Mouse (Mus musculus): ENCODE data around the gene Olfr10. TPM values are rescaled to one million over a fixed set of nuclear protein-coding genes. Genes with fewer than 3 reads are reported as not detected.

The Olfr10 gene
- not detected in 2 replicates for polyA plus RNA-seq (2012; ENCODE audit: insufficient read depth, low replicate concordance)

GRCm38 (mm10) chr11:49304441-49304840 lies at the start of gene Olfr10:
TSS of gene Olfr10 (plus strand) at chr11:49304741.
- no peak within 1 kb of the TSS for H3K4me3 ChIP-seq (replicated peaks)

DNA sequence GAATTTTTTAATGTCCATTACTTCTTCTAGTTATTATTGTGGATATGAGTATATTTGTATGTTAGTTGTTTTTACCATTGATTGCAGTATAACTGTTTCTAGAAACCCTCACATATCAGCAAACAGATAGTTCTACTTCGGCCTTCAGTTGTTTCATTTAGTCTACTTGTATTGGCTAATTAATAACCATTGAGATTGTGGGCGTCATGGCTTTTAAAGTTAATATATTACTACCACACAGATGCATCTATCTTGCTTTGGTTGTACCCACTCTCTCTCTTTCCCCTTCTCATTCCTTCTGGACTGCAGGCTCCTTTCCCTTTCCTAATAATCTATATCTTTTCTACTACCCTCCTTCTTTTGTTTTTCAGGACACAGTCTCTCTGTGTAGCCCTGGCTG lies 45.2 kb upstream of the Olfr10 start:
- H3K9me3 ChIP-seq = no peaks in the 10 kb centered on the region
- H3K4me1 ChIP-seq = peaks cover 73% of the 10 kb centered on the region
- H3K4me3 ChIP-seq (replicated peaks) = no peak overlapping the region
- H3K27me3 ChIP-seq (replicated peaks) = no peaks in the 10 kb centered on the region
- peaks cover 94% of the 10 kb centered on the region for H3K36me3 ChIP-seq (replicated peaks; ENCODE audit: low read length)
- TF ChIP-seq GATA1 (IDR thresholded peaks at IDR 0.05; ENCODE audit: borderline replicate concordance, low read length) = no peak
- no peak for TF ChIP-seq FLI1 (IDR thresholded peaks at IDR 0.05; ENCODE audit: low read length)

More at GRCm38 (mm10) chr11:49304441-49304840, at the start of gene Olfr10:
- TF ChIP-seq FLI1 (IDR thresholded peaks at IDR 0.05; ENCODE audit: low read length) (no peak), GATA1 (IDR thresholded peaks at IDR 0.05; ENCODE audit: borderline replicate concordance, low read length) (no peak)
- Histone ChIP-seq H3K36me3 (replicated peaks; ENCODE audit: low read length) (no peaks in the 10 kb centered on the region), H3K27me3 (replicated peaks) (no peaks in the 10 kb centered on the region), H3K4me1 (peaks cover 7% of the 10 kb centered on the region), H3K9me3 (peaks cover 13% of the 10 kb centered on the region; the same call in 1 of the 2 replicates)

DNA sequence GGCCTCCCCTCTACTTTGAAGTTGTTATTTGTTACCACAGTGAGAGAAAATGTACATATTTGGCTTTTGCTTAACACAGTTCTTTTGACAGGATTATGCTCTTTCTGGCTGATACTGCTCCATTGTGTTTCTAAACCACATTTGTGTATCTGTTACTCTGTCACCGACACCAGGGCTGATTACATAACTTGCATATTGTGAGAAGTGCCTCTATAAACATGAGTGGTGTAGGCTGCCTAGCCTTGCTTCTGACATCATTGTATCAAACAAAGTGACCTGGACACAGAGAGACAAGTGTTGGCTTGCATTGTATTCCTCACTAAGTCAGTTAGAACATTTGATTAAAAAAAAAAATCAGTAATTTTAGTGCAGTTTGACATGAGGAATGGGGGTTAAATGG lies 44.7 kb upstream of the Olfr10 start:
- Histone ChIP-seq H3K4me3 (replicated peaks) (no peak overlapping the region), H3K36me3 (replicated peaks; ENCODE audit: low read length) (peaks cover 94% of the 10 kb centered on the region), H3K9me3 (no peaks in the 10 kb centered on the region), H3K4me1 (peaks cover 73% of the 10 kb centered on the region), H3K27me3 (replicated peaks) (no peaks in the 10 kb centered on the region)
- TF ChIP-seq FLI1 (IDR thresholded peaks at IDR 0.05; ENCODE audit: low read length) (no peak), GATA1 (IDR thresholded peaks at IDR 0.05; ENCODE audit: borderline replicate concordance, low read length) (no peak)

DNA sequence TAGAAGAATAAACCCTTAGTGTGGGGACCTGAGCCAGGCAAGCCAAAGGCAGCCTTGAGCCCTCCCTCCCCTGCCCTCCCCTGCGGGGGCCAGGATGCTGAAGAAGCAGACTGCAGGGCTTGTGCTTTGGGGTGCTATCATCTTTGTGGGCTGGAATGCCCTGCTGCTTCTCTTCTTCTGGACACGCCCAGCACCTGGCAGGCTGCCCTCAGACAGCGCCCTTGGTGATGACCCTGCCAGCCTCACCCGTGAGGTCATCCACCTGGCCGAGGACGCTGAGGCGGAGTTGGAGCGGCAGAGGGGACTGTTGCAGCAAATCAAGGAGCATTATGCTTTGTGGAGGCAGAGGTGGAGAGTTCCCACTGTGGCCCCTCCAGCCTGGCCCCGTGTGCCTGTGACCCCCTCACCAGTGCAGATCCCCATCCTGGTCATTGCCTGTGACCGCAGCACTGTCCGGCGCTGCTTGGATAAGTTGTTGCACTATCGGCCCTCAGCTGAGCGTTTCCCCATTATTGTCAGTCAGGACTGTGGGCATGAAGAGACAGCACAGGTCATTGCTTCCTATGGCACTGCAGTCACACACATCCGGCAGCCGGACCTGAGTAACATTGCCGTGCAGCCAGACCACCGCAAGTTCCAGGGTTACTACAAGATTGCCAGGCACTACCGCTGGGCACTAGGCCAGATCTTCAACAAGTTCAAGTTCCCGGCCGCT lies 43.8 kb upstream of the Olfr10 start:
- H3K4me1 ChIP-seq = peaks cover 69% of the 10 kb centered on the region
- H3K9me3 ChIP-seq = no peaks in the 10 kb centered on the region
- H3K36me3 ChIP-seq (replicated peaks; ENCODE audit: low read length) = peaks cover 94% of the 10 kb centered on the region
- H3K4me3 ChIP-seq (replicated peaks) = no peak overlapping the region
- H3K27me3 ChIP-seq (replicated peaks) = no peaks in the 10 kb centered on the region
- no peak for TF ChIP-seq GATA1 (IDR thresholded peaks at IDR 0.05; ENCODE audit: borderline replicate concordance, low read length)
- no peak for TF ChIP-seq FLI1 (IDR thresholded peaks at IDR 0.05; ENCODE audit: low read length)

DNA sequence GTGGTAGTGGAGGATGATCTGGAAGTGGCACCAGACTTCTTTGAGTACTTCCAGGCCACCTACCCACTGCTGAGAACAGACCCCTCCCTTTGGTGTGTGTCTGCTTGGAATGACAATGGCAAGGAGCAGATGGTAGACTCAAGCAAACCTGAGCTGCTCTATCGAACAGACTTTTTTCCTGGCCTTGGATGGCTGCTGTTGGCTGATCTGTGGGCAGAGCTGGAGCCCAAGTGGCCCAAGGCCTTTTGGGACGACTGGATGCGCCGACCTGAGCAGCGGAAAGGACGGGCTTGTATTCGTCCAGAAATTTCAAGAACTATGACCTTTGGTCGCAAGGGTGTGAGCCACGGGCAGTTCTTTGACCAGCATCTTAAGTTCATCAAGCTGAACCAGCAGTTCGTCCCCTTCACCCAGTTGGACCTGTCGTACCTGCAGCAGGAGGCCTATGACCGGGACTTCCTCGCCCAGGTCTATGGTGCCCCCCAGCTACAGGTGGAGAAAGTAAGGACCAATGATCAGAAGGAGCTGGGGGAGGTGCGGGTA lies 43.2 kb upstream of the Olfr10 start:
- Histone ChIP-seq H3K36me3 (replicated peaks; ENCODE audit: low read length) (peaks cover 94% of the 10 kb centered on the region), H3K4me1 (peaks cover 69% of the 10 kb centered on the region), H3K4me3 (replicated peaks) (no peak overlapping the region), H3K27me3 (replicated peaks) (no peaks in the 10 kb centered on the region), H3K9me3 (no peaks in the 10 kb centered on the region)
- TF ChIP-seq FLI1 (IDR thresholded peaks at IDR 0.05; ENCODE audit: low read length) (no peak), GATA1 (IDR thresholded peaks at IDR 0.05; ENCODE audit: borderline replicate concordance, low read length) (no peak)

GRCm38 (mm10) chr11:49262286-49262685 lies 42.3 kb upstream of the Olfr10 start:
- H3K36me3 ChIP-seq (replicated peaks; ENCODE audit: low read length) = peaks cover 94% of the 10 kb centered on the region
- H3K4me3 ChIP-seq (replicated peaks) = no peak overlapping the region
- peaks cover 69% of the 10 kb centered on the region for H3K4me1 ChIP-seq
- no peak for TF ChIP-seq FLI1 (IDR thresholded peaks at IDR 0.05; ENCODE audit: low read length)
- TF ChIP-seq GATA1 (IDR thresholded peaks at IDR 0.05; ENCODE audit: borderline replicate concordance, low read length) = no peak
- no peaks in the 10 kb centered on the region for H3K9me3 ChIP-seq
- no peaks in the 10 kb centered on the region for H3K27me3 ChIP-seq (replicated peaks)

GRCm38 (mm10) chr11:49263149-49263548 lies 41.4 kb upstream of the Olfr10 start:
- Histone ChIP-seq H3K4me3 (replicated peaks) (no peak overlapping the region), H3K4me1 (peaks cover 78% of the 10 kb centered on the region), H3K9me3 (no peaks in the 10 kb centered on the region), H3K36me3 (replicated peaks; ENCODE audit: low read length) (peaks cover 96% of the 10 kb centered on the region), H3K27me3 (replicated peaks) (no peaks in the 10 kb centered on the region)
- TF ChIP-seq GATA1 (IDR thresholded peaks at IDR 0.05; ENCODE audit: borderline replicate concordance, low read length) = no peak
- no peak for TF ChIP-seq FLI1 (IDR thresholded peaks at IDR 0.05; ENCODE audit: low read length)

DNA sequence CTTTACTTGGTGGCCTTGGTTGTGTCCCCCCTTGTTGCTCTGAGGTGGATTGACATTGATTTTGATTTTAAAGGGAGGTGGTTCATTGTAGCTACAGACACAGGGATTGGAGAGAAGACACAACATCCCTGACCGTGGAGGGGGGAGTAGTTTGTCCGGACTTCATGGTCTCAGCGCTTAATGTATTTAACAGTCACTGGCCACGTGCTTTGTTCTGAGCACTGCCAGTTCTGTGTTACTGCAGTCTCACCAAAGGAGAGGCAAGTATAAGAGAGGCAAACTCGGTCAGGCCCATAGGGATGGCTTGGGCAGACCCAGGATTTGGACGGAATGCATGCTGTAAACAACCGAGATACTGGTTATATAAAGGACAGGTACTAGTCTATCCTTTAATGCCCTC lies 40.5 kb upstream of the Olfr10 start:
- H3K4me1 ChIP-seq = peaks cover 74% of the 10 kb centered on the region
- peaks cover 89% of the 10 kb centered on the region for H3K36me3 ChIP-seq (replicated peaks; ENCODE audit: low read length)
- H3K9me3 ChIP-seq = no peaks in the 10 kb centered on the region

DNA sequence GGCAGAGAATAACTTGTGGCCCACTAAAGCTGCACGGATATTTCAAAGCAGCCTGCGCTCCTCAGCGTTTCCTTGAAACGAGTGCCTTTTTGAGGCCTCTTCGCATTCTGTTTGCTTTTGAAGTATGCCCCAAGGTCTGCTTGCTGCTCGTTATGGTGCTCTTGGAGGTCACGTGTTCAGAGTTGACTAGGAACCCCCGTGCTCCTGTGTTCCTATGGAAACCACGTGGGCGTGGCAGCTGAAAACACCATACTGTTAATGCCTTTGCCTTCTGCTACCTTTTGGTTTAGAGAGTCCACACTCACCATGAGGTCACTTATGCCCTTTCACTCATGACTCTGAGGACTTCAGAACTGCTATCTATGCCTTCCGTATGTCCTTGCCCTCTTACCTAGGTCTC lies 39.9 kb upstream of the Olfr10 start:
- no peaks in the 10 kb centered on the region for H3K9me3 ChIP-seq
- peaks cover 86% of the 10 kb centered on the region for H3K36me3 ChIP-seq (replicated peaks; ENCODE audit: low read length)
- H3K27me3 ChIP-seq (replicated peaks) = no peaks in the 10 kb centered on the region
- H3K4me3 ChIP-seq (replicated peaks) = no peak overlapping the region
- no peak for TF ChIP-seq GATA1 (IDR thresholded peaks at IDR 0.05; ENCODE audit: borderline replicate concordance, low read length)
- TF ChIP-seq FLI1 (IDR thresholded peaks at IDR 0.05; ENCODE audit: low read length) = no peak
- H3K4me1 ChIP-seq = peaks cover 74% of the 10 kb centered on the region

More for the DNA sequence above, 40.5 kb upstream of the Olfr10 start:
- H3K4me3 ChIP-seq (replicated peaks) = no peak overlapping the region
- TF ChIP-seq FLI1 (IDR thresholded peaks at IDR 0.05; ENCODE audit: low read length) = no peak
- TF ChIP-seq GATA1 (IDR thresholded peaks at IDR 0.05; ENCODE audit: borderline replicate concordance, low read length) = no peak
- H3K27me3 ChIP-seq (replicated peaks) = no peaks in the 10 kb centered on the region

GRCm38 (mm10) chr11:49265101-49265500 lies 39.4 kb upstream of the Olfr10 start:
- H3K9me3 ChIP-seq = no peaks in the 10 kb centered on the region
- H3K27me3 ChIP-seq (replicated peaks) = no peaks in the 10 kb centered on the region
- H3K4me1 ChIP-seq = peaks cover 74% of the 10 kb centered on the region
- no peak for TF ChIP-seq FLI1 (IDR thresholded peaks at IDR 0.05; ENCODE audit: low read length)
- TF ChIP-seq GATA1 (IDR thresholded peaks at IDR 0.05; ENCODE audit: borderline replicate concordance, low read length) = no peak
- H3K36me3 ChIP-seq (replicated peaks; ENCODE audit: low read length) = peaks cover 83% of the 10 kb centered on the region
- no peak overlapping the region for H3K4me3 ChIP-seq (replicated peaks)

Data from megakaryocyte, embryonic 14.5 days (primary cell).